Mouse (Mus musculus) heart, adult 9 months (tissue): ENCODE measurements around the gene Abhd17b.

Experiments used
- DNase-seq, 2 experiments: peaks; one replicate each; pipeline ENCODE4 v3.0.0; 2022; ENCODE audit warnings: low spot score in 2 of 2

The Abhd17b gene

GRCm38 (mm10) chr19:21731887-21732286, 78.9 kb downstream of the Abhd17b start:
- DNase-seq: no peak

DNA sequence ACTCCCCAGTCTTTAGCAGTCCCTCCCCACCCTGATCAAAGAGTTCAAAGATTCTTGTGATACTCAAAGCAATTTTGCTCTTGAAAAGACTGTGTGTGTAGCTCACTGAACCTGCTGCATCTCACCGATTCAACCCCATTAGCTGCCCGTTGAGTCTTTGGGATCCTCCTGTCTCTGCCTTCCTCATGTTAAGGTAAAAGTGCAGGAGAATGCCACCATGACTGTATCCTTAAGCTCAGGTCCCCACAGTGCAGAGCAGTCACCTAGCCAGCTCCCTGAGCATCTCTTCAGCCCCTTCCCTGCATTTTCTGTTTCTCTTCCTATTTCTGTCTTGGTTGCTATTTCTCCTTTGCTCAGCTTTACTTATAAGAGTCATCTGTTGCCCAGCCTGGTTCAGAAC, 80.2 kb downstream of the Abhd17b start:
- no peak for DNase-seq

GRCm38 (mm10) chr19:21734112-21734511, 81.1 kb downstream of the Abhd17b start:
- no peak for DNase-seq
